Mouse (Mus musculus): ENCODE measurements around the gene Trappc12. TPM values are rescaled to one million over a fixed set of nuclear protein-coding genes. Genes with fewer than 3 reads are reported as not detected.

Trappc12 gene
- polyA plus RNA-seq, 1 experiment from 2014 or later, result 32.9 TPM

- H3K27ac ChIP-seq (replicated peaks; ENCODE audit: low read depth, low read length), result no peak overlapping the region
- ATAC-seq (ENCODE audit: low read depth) (no peak), DNase-seq (ENCODE audit: low spot score) (no peak)
- 94% methylated on average over 4 of the region's 4 CpGs for WGBS
- H3K9ac ChIP-seq (ENCODE audit: low read depth, low read length), result no peak overlapping the region
- H3K4me2 ChIP-seq (ENCODE audit: low read depth, low read length), result no peak overlapping the region
- H3K4me3 ChIP-seq (ENCODE audit: low read depth, low read length), result no peak overlapping the region
- H3K9me3 ChIP-seq (ENCODE audit: control insufficient read depth, low read length), result no peaks in the 10 kb centered on the region
- no peaks in the 10 kb centered on the region for H3K4me1 ChIP-seq (ENCODE audit: control insufficient read depth, insufficient read depth, low read length)
- H3K36me3 ChIP-seq (ENCODE audit: control insufficient read depth, insufficient read depth, low read length), result peaks cover 30% of the 10 kb centered on the region
- no peaks in the 10 kb centered on the region for H3K27me3 ChIP-seq (replicated peaks; ENCODE audit: control insufficient read depth, insufficient read depth, low read length)
Observed at GRCm38 (mm10) chr12:28726204-28726603, 24.1 kb downstream of the Trappc12 start.

- H3K27me3 ChIP-seq (replicated peaks; ENCODE audit: control insufficient read depth, insufficient read depth, low read length), result no peaks in the 10 kb centered on the region
- H3K4me2 ChIP-seq (ENCODE audit: low read depth, low read length), result no peak overlapping the region
- no peaks in the 10 kb centered on the region for H3K4me1 ChIP-seq (ENCODE audit: control insufficient read depth, insufficient read depth, low read length)
- H3K9me3 ChIP-seq (ENCODE audit: control insufficient read depth, low read length), result no peaks in the 10 kb centered on the region
- H3K27ac ChIP-seq (replicated peaks; ENCODE audit: low read depth, low read length), result no peak overlapping the region
- WGBS, result 68% methylated on average over 3 of the region's 3 CpGs
- no peak overlapping the region for H3K4me3 ChIP-seq (ENCODE audit: low read depth, low read length)
- H3K36me3 ChIP-seq (ENCODE audit: control insufficient read depth, insufficient read depth, low read length), result peaks cover 34% of the 10 kb centered on the region
- ATAC-seq (ENCODE audit: low read depth) (no peak), DNase-seq (ENCODE audit: low spot score) (no peak)
- H3K9ac ChIP-seq (ENCODE audit: low read depth, low read length), result no peak overlapping the region
Observed at GRCm38 (mm10) chr12:28724366-28724765, 25.9 kb downstream of the Trappc12 start.

- WGBS, result 78% methylated on average over 2 of the region's 2 CpGs
- peaks cover 49% of the 10 kb centered on the region for H3K36me3 ChIP-seq (ENCODE audit: control insufficient read depth, insufficient read depth, low read length)
- no peaks in the 10 kb centered on the region for H3K9me3 ChIP-seq (ENCODE audit: control insufficient read depth, low read length)
- no peak overlapping the region for H3K4me2 ChIP-seq (ENCODE audit: low read depth, low read length)
- no peak overlapping the region for H3K9ac ChIP-seq (ENCODE audit: low read depth, low read length)
- no peaks in the 10 kb centered on the region for H3K27me3 ChIP-seq (replicated peaks; ENCODE audit: control insufficient read depth, insufficient read depth, low read length)
- H3K4me3 ChIP-seq (ENCODE audit: low read depth, low read length), result no peak overlapping the region
- no peak for DNase-seq (ENCODE audit: low spot score)
- no peak overlapping the region for H3K27ac ChIP-seq (replicated peaks; ENCODE audit: low read depth, low read length)
- ATAC-seq (ENCODE audit: low read depth), result no peak
- H3K4me1 ChIP-seq (ENCODE audit: control insufficient read depth, insufficient read depth, low read length), result no peaks in the 10 kb centered on the region
Observed at GRCm38 (mm10) chr12:28718106-28718505, 32.2 kb downstream of the Trappc12 start.

- Histone ChIP-seq H3K4me3 (ENCODE audit: low read depth, low read length) (no peak overlapping the region), H3K4me2 (ENCODE audit: low read depth, low read length) (no peak overlapping the region), H3K9me3 (ENCODE audit: control insufficient read depth, low read length) (no peaks in the 10 kb centered on the region), H3K4me1 (ENCODE audit: control insufficient read depth, insufficient read depth, low read length) (no peaks in the 10 kb centered on the region), H3K27ac (replicated peaks; ENCODE audit: low read depth, low read length) (no peak overlapping the region), H3K27me3 (replicated peaks; ENCODE audit: control insufficient read depth, insufficient read depth, low read length) (no peaks in the 10 kb centered on the region), H3K36me3 (ENCODE audit: control insufficient read depth, insufficient read depth, low read length) (peaks cover 51% of the 10 kb centered on the region), H3K9ac (ENCODE audit: low read depth, low read length) (no peak overlapping the region)
- WGBS, result 77% methylated on average over 2 of the region's 2 CpGs
- ATAC-seq (ENCODE audit: low read depth) (no peak), DNase-seq (ENCODE audit: low spot score) (no peak)
Observed at GRCm38 (mm10) chr12:28717066-28717465, 33.2 kb downstream of the Trappc12 start.

GRCm38 (mm10) chr12:28714822-28715632 is 35.2 kb downstream of the Trappc12 start:
- H3K27me3 ChIP-seq (replicated peaks; ENCODE audit: control insufficient read depth, insufficient read depth, low read length), result no peaks in the 10 kb centered on the region
- no peak overlapping the region for H3K27ac ChIP-seq (replicated peaks; ENCODE audit: low read depth, low read length)
- no peak overlapping the region for H3K4me3 ChIP-seq (ENCODE audit: low read depth, low read length)
- H3K36me3 ChIP-seq (ENCODE audit: control insufficient read depth, insufficient read depth, low read length), result peaks cover 49% of the 10 kb centered on the region
- 90% methylated on average over 24 of the region's 24 CpGs for WGBS
- no peaks in the 10 kb centered on the region for H3K4me1 ChIP-seq (ENCODE audit: control insufficient read depth, insufficient read depth, low read length)
- H3K9ac ChIP-seq (ENCODE audit: low read depth, low read length), result no peak overlapping the region
- no peaks in the 10 kb centered on the region for H3K9me3 ChIP-seq (ENCODE audit: control insufficient read depth, low read length)
- ATAC-seq (ENCODE audit: low read depth) (no peak), DNase-seq (ENCODE audit: low spot score) (no peak)
- no peak overlapping the region for H3K4me2 ChIP-seq (ENCODE audit: low read depth, low read length)

- Histone ChIP-seq H3K9me3 (ENCODE audit: control insufficient read depth, low read length) (no peaks in the 10 kb centered on the region), H3K27ac (replicated peaks; ENCODE audit: low read depth, low read length) (no peak overlapping the region), H3K27me3 (replicated peaks; ENCODE audit: control insufficient read depth, insufficient read depth, low read length) (no peaks in the 10 kb centered on the region), H3K9ac (ENCODE audit: low read depth, low read length) (no peak overlapping the region), H3K4me1 (ENCODE audit: control insufficient read depth, insufficient read depth, low read length) (no peaks in the 10 kb centered on the region), H3K4me2 (ENCODE audit: low read depth, low read length) (no peak overlapping the region), H3K4me3 (ENCODE audit: low read depth, low read length) (no peak overlapping the region), H3K36me3 (ENCODE audit: control insufficient read depth, insufficient read depth, low read length) (peaks cover 51% of the 10 kb centered on the region)
- DNase-seq (ENCODE audit: low spot score) (no peak), ATAC-seq (ENCODE audit: low read depth) (peak; percentile 26; the same call in 1 of the 2 replicates)
- 68% methylated on average over 21 of the region's 22 CpGs for WGBS
Observed at GRCm38 (mm10) chr12:28710566-28711185, 39.6 kb downstream of the Trappc12 start.

- DNase-seq (ENCODE audit: low spot score) (no peak), ATAC-seq (ENCODE audit: low read depth) (no peak)
- Histone ChIP-seq H3K4me1 (ENCODE audit: control insufficient read depth, insufficient read depth, low read length) (no peaks in the 10 kb centered on the region), H3K4me3 (ENCODE audit: low read depth, low read length) (no peak overlapping the region), H3K36me3 (ENCODE audit: control insufficient read depth, insufficient read depth, low read length) (peaks cover 46% of the 10 kb centered on the region), H3K9ac (ENCODE audit: low read depth, low read length) (no peak overlapping the region), H3K4me2 (ENCODE audit: low read depth, low read length) (no peak overlapping the region), H3K27ac (replicated peaks; ENCODE audit: low read depth, low read length) (no peak overlapping the region), H3K27me3 (replicated peaks; ENCODE audit: control insufficient read depth, insufficient read depth, low read length) (no peaks in the 10 kb centered on the region), H3K9me3 (ENCODE audit: control insufficient read depth, low read length) (no peaks in the 10 kb centered on the region)
- 81% methylated on average over 4 of the region's 4 CpGs for WGBS
Observed at GRCm38 (mm10) chr12:28708154-28708553, 42.1 kb downstream of the Trappc12 start.

- H3K27me3 ChIP-seq (replicated peaks; ENCODE audit: control insufficient read depth, insufficient read depth, low read length), result no peaks in the 10 kb centered on the region
- H3K36me3 ChIP-seq (ENCODE audit: control insufficient read depth, insufficient read depth, low read length), result peaks cover 36% of the 10 kb centered on the region; the same call in 1 of the 2 replicates
- DNase-seq (ENCODE audit: low spot score), result no peak
- no peak overlapping the region for H3K9ac ChIP-seq (ENCODE audit: low read depth, low read length)
- no peak for ATAC-seq (ENCODE audit: low read depth)
- 79% methylated on average over 6 of the region's 6 CpGs for WGBS
- no peaks in the 10 kb centered on the region for H3K4me1 ChIP-seq (ENCODE audit: control insufficient read depth, insufficient read depth, low read length)
- no peaks in the 10 kb centered on the region for H3K9me3 ChIP-seq (ENCODE audit: control insufficient read depth, low read length)
- H3K27ac ChIP-seq (replicated peaks; ENCODE audit: low read depth, low read length), result no peak overlapping the region
- H3K4me3 ChIP-seq (ENCODE audit: low read depth, low read length), result no peak overlapping the region
- no peak overlapping the region for H3K4me2 ChIP-seq (ENCODE audit: low read depth, low read length)
Observed at GRCm38 (mm10) chr12:28705204-28705603, 45.1 kb downstream of the Trappc12 start.
